Mouse (Mus musculus) megakaryocyte, embryonic 14.5 days (primary cell): ENCODE measurements around the gene Isy1.

Experiments used
- FLI1 ChIP-seq: IDR thresholded peaks from 2 replicates; pipeline ENCODE4 v1.6.1; 2012; ENCODE audit warnings: low read length, inconsistent platforms, mixed read lengths
- GATA1 ChIP-seq: IDR thresholded peaks from 3 replicates; pipeline ENCODE4 v1.6.1; 2012; ENCODE audit warnings: mixed read lengths, low read length, inconsistent platforms, borderline replicate concordance

GRCm38 (mm10) chr6:87868871-87869506 lies 30.4 kb upstream of the Isy1 start:
- TF ChIP-seq GATA1 (no peak), FLI1 (no peak)
